Mouse (Mus musculus) heart, embryonic 13.5 days (tissue): ENCODE results near the gene Borcs6. TPM values are rescaled to one million over a fixed set of nuclear protein-coding genes. Genes with fewer than 3 reads are reported as not detected.
A peak's percentile ranks its signal among the peaks of the same experiment; 100 is the strongest.

Source experiments
- ATAC-seq: fragments of 200-750 bp; cut with Nextera tagmentation; 2 replicates; pipeline ENCODE4 v1.8.0; 2017; ENCODE audit warnings: moderate TSS enrichment; ENCODE audit not compliant: insufficient number of reproducible peaks, low FRiP score, low TSS enrichment; ENCODE audit errors: extremely low read depth
- H3K27ac ChIP-seq: fragments of 300-500 bp; sonication (generic); replicated peaks from 2 replicates; pipeline ENCODE4 v1.5.1; 2015; ENCODE audit warnings: moderate library complexity, mild to moderate bottlenecking, inconsistent platforms
- H3K27me3 ChIP-seq: fragments of 300-500 bp; sonication (generic); replicated peaks from 2 replicates; pipeline ENCODE4 v1.6.1; 2015; ENCODE audit warnings: mild to moderate bottlenecking, inconsistent platforms
- H3K36me3 ChIP-seq: fragments of 300-500 bp; sonication (generic); 2 replicates; pipeline ENCODE4 v1.6.1; 2015; ENCODE audit warnings: mild to moderate bottlenecking, inconsistent platforms
- H3K4me1 ChIP-seq: fragments of 300-500 bp; sonication (generic); 2 replicates; pipeline ENCODE4 v1.6.1; 2015; ENCODE audit warnings: inconsistent platforms
- H3K4me2 ChIP-seq: fragments of 300-500 bp; sonication (generic); 2 replicates; pipeline ENCODE4 v1.6.1; 2015; ENCODE audit warnings: inconsistent platforms, mild to moderate bottlenecking, moderate library complexity
- H3K4me3 ChIP-seq: fragments of 300-500 bp; sonication (generic); 2 replicates; pipeline ENCODE4 v1.5.1; 2015; ENCODE audit warnings: moderate library complexity, mild to moderate bottlenecking, inconsistent platforms
- H3K9ac ChIP-seq: fragments of 300-500 bp; sonication (generic); 2 replicates; pipeline ENCODE4 v1.6.1; 2015; ENCODE audit warnings: inconsistent platforms, mild to moderate bottlenecking, moderate library complexity
- H3K9me3 ChIP-seq: fragments of 300-500 bp; sonication (generic); 2 replicates; pipeline ENCODE4 v1.6.1; 2016; ENCODE audit warnings: inconsistent platforms
- WGBS: fragments of 180-500 bp; shearing (Covaris S2); methylation state at CpG from one replicate; pipeline ENCODE4 v1.1.7; 2015; ENCODE audit warnings: mixed read lengths; 5-methylcytosine and 5-hydroxymethylcytosine counted together
- polyA plus RNA-seq: library from polyadenylated mRNA; unstranded; fragments of >200 nt; fragmentation: Nextera tagmentation; extraction: Ambion mirVana; gene quantifications from 2 replicates; pipeline ENCODE4 v1.2.1, GENCODE M21; 2015

Borcs6 gene
- polyA plus RNA-seq, 1 experiment from 2014 or later, result 9.7 TPM

DNA sequence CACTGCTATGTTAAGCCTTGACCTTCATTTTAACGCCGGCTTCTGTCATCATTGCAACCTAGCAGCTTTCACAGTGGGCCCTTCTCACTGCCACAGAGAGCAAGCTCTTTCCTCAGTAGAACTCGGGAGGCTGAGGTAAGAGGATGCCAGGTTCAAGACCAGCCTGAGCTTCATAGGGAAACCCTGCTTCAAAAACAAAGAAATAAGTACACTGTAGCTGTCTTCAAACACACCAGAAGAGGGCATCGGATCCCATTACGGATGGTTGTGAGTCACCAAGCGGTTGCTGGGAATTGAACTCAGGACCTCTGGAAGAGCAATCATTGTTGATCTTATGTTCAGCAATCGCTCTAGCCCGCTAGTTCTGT, 21.3 kb downstream of the Borcs6 start:
- WGBS, result 85% methylated on average over 8 of the region's 8 CpGs
- Histone ChIP-seq H3K9ac (no peak overlapping the region), H3K4me3 (no peak overlapping the region), H3K36me3 (no peaks in the 10 kb centered on the region), H3K4me2 (no peak overlapping the region), H3K27ac (no peak overlapping the region), H3K9me3 (no peaks in the 10 kb centered on the region), H3K27me3 (no peaks in the 10 kb centered on the region), H3K4me1 (0 out of 2 replicates have a peak, but pooled peaks cover under 1% of the 10 kb centered on the region)
- ATAC-seq, result no peak

DNA sequence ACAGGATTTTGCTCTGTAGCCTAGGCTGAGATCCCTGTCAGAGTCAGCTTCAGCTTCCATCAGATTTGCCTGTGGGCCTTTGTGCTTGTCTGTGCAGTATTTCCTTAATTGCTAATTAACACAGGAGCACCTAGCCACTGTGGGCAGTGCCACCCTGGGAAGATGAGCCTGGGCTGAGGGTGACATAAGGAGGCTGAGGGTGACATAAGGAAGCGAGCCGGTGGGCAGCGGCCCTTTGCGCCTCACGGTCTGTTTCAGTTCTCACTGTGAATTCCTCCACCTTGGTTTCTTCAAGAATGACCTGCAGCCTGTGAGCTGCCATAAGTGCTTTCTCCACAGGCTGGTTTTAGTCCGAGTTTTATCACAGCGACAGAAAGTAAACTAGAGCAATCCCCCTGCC, 22.1 kb downstream of the Borcs6 start:
- Histone ChIP-seq H3K4me2 (no peak overlapping the region), H3K9me3 (no peaks in the 10 kb centered on the region), H3K36me3 (no peaks in the 10 kb centered on the region), H3K27me3 (no peaks in the 10 kb centered on the region), H3K4me3 (no peak overlapping the region), H3K9ac (no peak overlapping the region), H3K4me1 (peaks cover 8% of the 10 kb centered on the region), H3K27ac (no peak overlapping the region)
- ATAC-seq, result no peak
- 76% methylated on average over 7 of the region's 7 CpGs for WGBS

DNA sequence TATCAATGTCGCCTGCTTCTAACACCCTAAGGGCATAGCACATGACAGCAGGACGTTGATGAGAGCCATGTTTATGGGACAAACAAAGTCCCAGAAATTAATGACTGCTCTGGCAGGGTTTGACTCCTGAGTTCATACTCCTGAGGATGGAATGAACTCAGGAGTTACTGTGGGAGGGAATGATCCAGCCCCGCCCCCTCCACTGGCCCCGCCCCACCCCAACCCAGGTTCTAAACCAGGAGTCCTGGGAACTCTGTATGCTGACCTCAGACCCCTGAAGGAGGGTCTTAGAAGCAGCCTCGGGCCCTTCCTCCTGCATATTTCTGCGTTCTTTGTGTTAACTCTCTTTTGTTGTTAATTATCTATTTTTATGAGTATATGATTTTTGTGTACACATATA, 26.1 kb downstream of the Borcs6 start:
- Histone ChIP-seq H3K27ac (no peak overlapping the region), H3K36me3 (peaks cover 13% of the 10 kb centered on the region), H3K4me1 (peaks cover 39% of the 10 kb centered on the region), H3K4me3 (no peak overlapping the region), H3K9me3 (no peaks in the 10 kb centered on the region), H3K9ac (no peak overlapping the region), H3K4me2 (no peak overlapping the region), H3K27me3 (no peaks in the 10 kb centered on the region)
- no peak for ATAC-seq
- WGBS, result 73% methylated on average over 6 of the region's 6 CpGs

DNA sequence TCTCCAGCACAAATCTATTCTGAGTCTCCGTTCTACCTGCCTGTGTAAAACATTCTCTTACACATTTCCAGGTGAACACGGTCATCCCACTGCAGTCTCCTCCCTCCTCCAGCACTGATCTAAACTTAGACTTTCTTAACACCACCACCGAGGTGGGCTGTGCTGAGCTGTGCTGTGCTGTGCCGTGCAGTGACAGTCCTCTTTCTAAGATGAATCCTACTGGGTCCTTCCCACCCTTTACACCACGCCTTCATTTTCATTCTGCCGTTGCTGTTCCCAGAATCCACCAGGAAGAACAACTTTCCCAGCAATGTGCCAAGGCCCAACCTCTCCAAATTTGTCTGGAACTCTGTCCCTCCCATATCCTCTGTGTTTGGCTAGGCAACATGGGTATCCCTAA, 26.9 kb downstream of the Borcs6 start:
- Histone ChIP-seq H3K4me2 (no peak overlapping the region), H3K4me3 (no peak overlapping the region), H3K4me1 (peaks cover 47% of the 10 kb centered on the region), H3K27me3 (no peaks in the 10 kb centered on the region), H3K27ac (peak overlapping the region; percentile 98), H3K9me3 (no peaks in the 10 kb centered on the region), H3K36me3 (peaks cover 20% of the 10 kb centered on the region), H3K9ac (peak overlapping the region; percentile 59)
- WGBS, result 46% methylated on average over 6 of the region's 6 CpGs
- no peak for ATAC-seq

- Histone ChIP-seq H3K9ac (peak overlapping the region; percentile 59), H3K4me3 (no peak overlapping the region), H3K9me3 (no peaks in the 10 kb centered on the region), H3K36me3 (peaks cover 27% of the 10 kb centered on the region), H3K27me3 (no peaks in the 10 kb centered on the region), H3K4me2 (no peak overlapping the region; the same call in 1 of the 2 replicates), H3K4me1 (peaks cover 54% of the 10 kb centered on the region), H3K27ac (peak overlapping the region; percentile 98)
- 20% methylated on average over 4 of the region's 4 CpGs for WGBS
- ATAC-seq, result no peak
These were observed 27.6 kb downstream of the Borcs6 start for GRCm38 (mm10) chr11:69087082-69087481.

- H3K9ac ChIP-seq, result peak overlapping the region; percentile 100; the same call in 1 of the 2 replicates
- no peak for ATAC-seq
- peak overlapping the region; percentile 100; the same call in 1 of the 2 replicates for H3K4me3 ChIP-seq
- H3K4me1 ChIP-seq, result peaks cover 59% of the 10 kb centered on the region
- H3K27me3 ChIP-seq, result no peaks in the 10 kb centered on the region
- H3K27ac ChIP-seq, result peak overlapping the region; percentile 98
- peaks cover 30% of the 10 kb centered on the region for H3K36me3 ChIP-seq
- H3K4me2 ChIP-seq, result peak overlapping the region; percentile 96
- H3K9me3 ChIP-seq, result no peaks in the 10 kb centered on the region
- 54% methylated on average over 2 of the region's 2 CpGs for WGBS
These were observed 28.1 kb downstream of the Borcs6 start for GRCm38 (mm10) chr11:69087597-69087996.

DNA sequence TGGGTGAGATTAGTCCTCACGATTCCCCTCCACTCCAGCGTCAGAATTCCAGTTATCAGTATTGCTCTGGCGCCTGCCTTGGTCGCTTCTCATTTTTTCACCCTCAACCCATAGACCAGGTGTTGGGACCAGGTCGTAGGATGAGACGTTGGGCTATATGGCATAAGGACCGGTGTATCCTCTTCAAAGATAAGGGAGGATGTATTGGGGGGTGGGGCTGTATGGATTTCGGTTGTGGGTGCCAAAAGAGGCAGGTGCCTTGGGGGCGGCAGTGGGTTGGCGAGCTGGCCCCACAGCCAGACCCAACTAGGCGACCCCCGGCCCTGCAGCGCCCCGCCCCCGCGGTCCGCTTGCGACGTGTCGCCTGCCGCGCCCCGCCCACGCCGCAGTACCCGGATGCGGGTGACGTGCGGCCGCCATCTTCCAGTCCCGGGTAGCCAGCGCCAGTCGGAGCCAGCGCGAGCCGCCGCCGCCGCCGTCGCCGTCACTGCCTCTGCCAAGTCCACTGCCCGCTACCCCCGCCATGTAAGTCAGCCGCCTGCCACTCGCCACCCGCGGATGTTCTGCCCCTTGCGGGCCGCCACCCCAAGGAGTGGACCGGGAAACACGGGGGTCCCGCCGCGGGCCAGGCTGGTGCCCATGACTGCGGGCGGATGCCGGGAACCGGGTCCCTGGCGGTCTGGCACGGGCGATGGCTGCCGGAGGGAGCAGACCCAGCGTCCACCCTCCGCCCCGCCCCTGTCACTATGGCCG, 28.8 kb downstream of the Borcs6 start, which contains the start of gene Vamp2:
Gene Vamp2, plus strand, starts transcription at position 388 of the 753 bp plus-strand sequence.
- H3K4me2 ChIP-seq, result peak within 1 kb of the TSS; percentile 96
- peaks cover 34% of the 10 kb centered on the region for H3K36me3 ChIP-seq
- H3K4me1 ChIP-seq, result peaks cover 62% of the 10 kb centered on the region
- under 1% methylated on average over 61 of the region's 67 CpGs for WGBS
- no peaks in the 10 kb centered on the region for H3K27me3 ChIP-seq
- H3K9me3 ChIP-seq, result no peaks in the 10 kb centered on the region
- peak within 1 kb of the TSS; percentile 100 for H3K4me3 ChIP-seq
- ATAC-seq, result peak; percentile 76
- peak within 1 kb of the TSS; percentile 100 for H3K9ac ChIP-seq
- peak within 1 kb of the TSS; percentile 98 for H3K27ac ChIP-seq

GRCm38 (mm10) chr11:69088856-69089615, 29.5 kb downstream of the Borcs6 start:
- Histone ChIP-seq H3K9me3 (no peaks in the 10 kb centered on the region), H3K9ac (peak overlapping the region; percentile 100), H3K27ac (peak overlapping the region; percentile 98), H3K4me2 (peak overlapping the region; percentile 96), H3K4me1 (peaks cover 67% of the 10 kb centered on the region), H3K4me3 (peak overlapping the region; percentile 100), H3K36me3 (peaks cover 34% of the 10 kb centered on the region), H3K27me3 (no peaks in the 10 kb centered on the region)
- ATAC-seq, result no peak
- 8% methylated on average over 25 of the region's 25 CpGs for WGBS

- Histone ChIP-seq H3K4me1 (peaks cover 73% of the 10 kb centered on the region), H3K27ac (peak overlapping the region; percentile 98), H3K36me3 (peaks cover 34% of the 10 kb centered on the region), H3K9ac (peak overlapping the region; percentile 100), H3K9me3 (no peaks in the 10 kb centered on the region), H3K4me3 (peak overlapping the region; percentile 100), H3K4me2 (peak overlapping the region; percentile 96), H3K27me3 (no peaks in the 10 kb centered on the region)
- 76% methylated on average over 12 of the region's 12 CpGs for WGBS
- ATAC-seq, result no peak
These were observed 30.2 kb downstream of the Borcs6 start for GRCm38 (mm10) chr11:69089616-69090290.

GRCm38 (mm10) chr11:69090367-69090766, 30.9 kb downstream of the Borcs6 start:
- Histone ChIP-seq H3K9me3 (no peaks in the 10 kb centered on the region), H3K4me1 (peaks cover 73% of the 10 kb centered on the region), H3K4me3 (peak overlapping the region; percentile 100), H3K36me3 (peaks cover 34% of the 10 kb centered on the region), H3K27ac (no peak overlapping the region; the same call in 1 of the 2 replicates), H3K27me3 (no peaks in the 10 kb centered on the region), H3K4me2 (peak overlapping the region; percentile 96), H3K9ac (peak overlapping the region; percentile 100)
- WGBS, result 49% methylated on average over 6 of the region's 6 CpGs
- no peak for ATAC-seq
